Mouse (Mus musculus) adipocyte (in vitro differentiated cells): ENCODE measurements around the gene Serpine2.
A peak's percentile ranks its signal among the peaks of the same experiment; 100 is the strongest.

ENCODE experiments used
- DNase-seq: peaks from one replicate; pipeline ENCODE4 v3.0.0-alpha.2; 2016; ENCODE audit warnings: low spot score

Serpine2 gene

GRCm38 (mm10) chr1:79861130-79861942, at the start of gene Serpine2:
TSS of gene Serpine2 (minus strand) at chr1:79861180.
- DNase-seq = peak; percentile 3

GRCm38 (mm10) chr1:79907811-79908210, 46.8 kb upstream of the Serpine2 start:
- DNase-seq = no peak

- DNase-seq = no peak
Observed at GRCm38 (mm10) chr1:79905241-79905640, 44.3 kb upstream of the Serpine2 start.

- no peak for DNase-seq
Observed at GRCm38 (mm10) chr1:79902901-79903300, 41.9 kb upstream of the Serpine2 start.

DNA sequence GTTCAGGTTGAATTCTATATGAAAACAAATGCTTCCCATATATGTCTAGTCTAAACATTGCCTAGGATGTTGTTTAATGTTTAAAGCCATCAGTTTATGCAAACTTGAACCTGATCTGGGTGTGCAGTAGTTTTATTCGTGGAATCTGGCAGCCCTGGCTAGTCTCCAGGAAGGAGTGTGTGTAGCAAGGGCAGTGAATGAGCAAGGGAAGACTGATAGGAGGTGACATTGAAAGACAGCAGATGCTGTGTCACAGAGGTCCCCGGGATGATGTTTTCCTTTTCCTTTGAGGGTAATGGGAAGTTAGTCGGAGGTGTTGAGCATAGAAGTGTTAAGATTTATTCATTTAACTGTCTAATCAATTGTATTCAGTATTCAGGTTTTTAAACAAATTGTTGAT, 21.7 kb upstream of the Serpine2 start:
- no peak for DNase-seq

DNA sequence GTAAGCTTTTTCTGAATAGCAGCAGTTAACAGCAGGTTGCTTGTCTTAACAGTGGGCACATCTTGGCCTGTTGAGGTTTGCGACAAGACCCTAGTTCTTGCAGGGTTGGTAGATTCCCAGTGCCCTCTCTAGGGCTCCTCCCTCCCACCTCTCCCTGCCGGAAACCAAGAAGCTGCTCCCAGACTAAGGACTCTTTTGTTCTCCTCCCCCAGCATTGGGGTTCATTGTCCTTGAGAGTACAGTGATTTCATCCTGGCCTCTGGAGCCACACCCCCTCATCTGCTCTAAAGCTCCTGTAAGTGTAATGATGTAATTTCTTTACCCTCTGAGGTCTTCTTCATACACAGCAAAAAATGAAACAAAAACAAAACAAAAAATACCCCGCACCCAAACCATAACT, 13.8 kb upstream of the Serpine2 start:
- DNase-seq = no peak

DNA sequence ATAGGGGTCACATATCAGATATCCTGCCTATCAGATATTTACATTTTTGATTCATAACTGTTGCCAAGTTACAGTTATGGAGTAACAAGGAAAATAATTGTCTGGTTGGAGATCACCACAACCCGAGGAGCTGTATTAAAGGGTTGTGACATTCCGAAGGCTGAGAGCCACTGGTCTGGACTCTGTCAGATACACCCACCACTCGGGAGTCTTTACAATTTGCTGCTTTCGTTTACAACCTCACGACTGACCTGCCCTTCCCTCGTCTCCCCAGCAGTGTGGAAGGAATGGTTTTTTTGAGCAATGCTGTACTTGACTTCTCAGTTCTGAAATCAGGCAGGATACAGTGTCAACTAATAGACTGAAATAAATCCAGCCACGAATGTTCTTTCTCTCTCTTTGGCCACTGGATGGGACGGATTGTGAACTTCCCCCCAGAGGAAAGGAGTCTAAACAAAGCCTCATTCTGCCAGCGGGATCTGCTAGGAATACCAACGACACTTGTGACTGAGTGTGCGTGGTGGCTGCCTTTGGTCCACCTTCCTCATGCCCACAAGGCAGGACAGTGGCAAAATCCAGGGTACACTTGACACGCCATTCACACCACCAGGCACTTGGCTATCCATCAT, 455 bp downstream of the Serpine2 start:
- DNase-seq = no peak

DNA sequence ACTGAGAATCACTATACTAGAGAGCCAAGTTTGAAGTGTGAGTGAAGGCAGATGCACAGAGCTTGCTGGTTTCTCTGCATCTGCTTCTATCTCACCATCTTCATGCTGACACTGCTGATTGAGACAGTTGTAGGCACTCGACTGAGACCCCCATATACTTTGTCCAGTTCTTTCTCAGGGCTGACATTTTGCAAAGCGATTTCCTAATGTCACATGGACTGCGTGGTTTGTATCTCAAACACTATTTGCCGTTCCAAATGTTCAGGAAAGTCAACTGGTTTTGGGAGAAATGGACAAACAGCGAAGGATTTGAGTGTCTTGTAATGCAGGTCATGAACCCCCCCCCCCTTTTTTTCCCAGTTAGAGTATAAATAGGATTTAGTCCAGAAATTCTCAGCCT, 1.0 kb downstream of the Serpine2 start:
- DNase-seq = no peak

GRCm38 (mm10) chr1:79859026-79859425, 2.0 kb downstream of the Serpine2 start:
- no peak for DNase-seq

- DNase-seq = no peak
Observed at GRCm38 (mm10) chr1:79858389-79858994, 2.5 kb downstream of the Serpine2 start.

DNA sequence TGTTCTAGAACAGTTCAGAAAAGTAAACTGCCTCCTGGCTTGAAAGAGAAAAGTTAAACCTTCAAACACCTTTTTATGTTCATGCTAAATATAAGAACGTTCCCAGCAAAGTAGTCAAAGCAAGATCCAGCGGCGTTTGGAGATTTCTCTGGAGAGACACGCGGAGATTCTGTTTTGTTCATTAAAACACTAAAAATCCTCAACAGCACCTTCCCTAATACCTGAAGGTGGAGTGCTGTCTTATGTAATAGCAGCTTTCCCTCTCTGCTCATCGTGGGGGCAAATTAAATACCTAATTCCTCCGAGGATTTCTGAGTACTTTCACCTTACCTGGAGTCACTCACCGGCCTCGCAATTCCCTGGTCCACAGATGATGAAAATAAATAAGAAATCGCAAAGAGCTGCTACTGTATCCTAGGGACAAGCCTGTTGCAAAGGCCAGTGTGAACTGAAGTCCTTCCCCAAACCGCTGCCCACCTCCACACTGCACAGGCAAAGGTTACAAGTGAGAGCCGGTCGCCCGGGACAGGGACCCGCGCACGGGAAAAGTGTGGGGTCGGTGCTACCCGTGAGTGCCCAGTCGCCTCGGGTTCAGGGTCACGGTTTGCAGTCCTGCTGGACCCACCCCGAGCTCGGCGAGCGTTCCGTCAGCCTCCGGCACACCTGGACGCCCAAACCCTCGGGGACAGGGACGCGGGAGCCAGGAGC, 3.1 kb downstream of the Serpine2 start:
- no peak for DNase-seq

DNA sequence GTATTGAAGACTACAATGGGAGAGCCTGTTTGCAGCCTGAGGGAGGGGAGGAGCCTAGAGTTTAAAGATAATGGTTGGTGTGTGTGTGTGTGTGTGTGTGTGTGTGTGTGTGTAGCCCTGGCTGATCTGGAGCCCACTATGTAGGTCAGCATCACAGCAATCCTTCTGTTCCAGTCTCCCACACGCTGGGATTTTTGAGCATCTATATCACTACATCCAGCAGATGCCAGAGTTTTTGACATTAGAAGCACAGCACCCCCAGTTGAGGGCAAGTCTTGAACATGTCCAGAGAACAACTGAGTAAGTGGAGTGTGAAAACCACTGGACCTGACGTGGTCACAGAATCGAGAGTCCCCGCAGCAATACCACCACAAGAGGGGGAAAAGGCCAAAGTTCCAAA, 4.2 kb downstream of the Serpine2 start:
- DNase-seq = no peak

GRCm38 (mm10) chr1:79853527-79853926, 7.5 kb downstream of the Serpine2 start:
- DNase-seq = no peak

- no peak for DNase-seq
Observed at GRCm38 (mm10) chr1:79850341-79850740, 10.6 kb downstream of the Serpine2 start.

- no peak for DNase-seq
Observed at GRCm38 (mm10) chr1:79848663-79849062, 12.3 kb downstream of the Serpine2 start.

- no peak for DNase-seq
Observed at GRCm38 (mm10) chr1:79846891-79847290, 14.1 kb downstream of the Serpine2 start.

DNA sequence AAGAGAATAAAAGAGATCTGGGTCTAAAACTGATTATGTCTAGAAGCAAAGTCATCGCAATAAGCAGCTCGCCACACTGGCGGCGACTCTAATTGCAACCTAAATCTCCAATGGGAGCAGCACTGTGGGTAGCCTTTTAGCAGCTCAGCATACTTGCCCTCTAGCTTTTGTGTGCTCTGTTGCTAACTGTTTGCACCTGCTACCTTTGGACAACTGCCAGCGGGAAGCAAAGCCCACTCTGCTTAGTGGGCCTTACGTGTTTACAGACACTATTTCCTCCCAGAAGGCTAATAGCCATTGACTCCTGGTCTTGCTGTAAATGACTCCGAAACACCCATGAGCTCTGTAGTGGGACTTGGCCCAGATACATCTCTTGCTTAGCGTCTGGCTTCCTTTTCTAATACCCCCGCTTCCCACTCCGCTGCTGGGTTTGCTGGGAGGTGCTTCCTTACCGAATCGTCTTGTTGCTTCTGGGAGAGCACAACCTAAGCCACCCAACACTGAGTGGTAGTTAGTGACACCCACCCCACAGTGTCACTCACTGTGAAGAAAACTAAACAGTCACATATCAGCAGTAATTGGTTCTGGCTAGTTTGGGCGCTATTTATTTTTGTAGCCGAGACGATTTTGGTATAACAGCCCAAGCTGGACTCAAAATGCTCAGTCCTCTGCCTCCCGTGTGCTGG, 28.1 kb downstream of the Serpine2 start:
- DNase-seq = no peak

- DNase-seq = no peak
Observed at GRCm38 (mm10) chr1:79823951-79824633, 36.9 kb downstream of the Serpine2 start.

DNA sequence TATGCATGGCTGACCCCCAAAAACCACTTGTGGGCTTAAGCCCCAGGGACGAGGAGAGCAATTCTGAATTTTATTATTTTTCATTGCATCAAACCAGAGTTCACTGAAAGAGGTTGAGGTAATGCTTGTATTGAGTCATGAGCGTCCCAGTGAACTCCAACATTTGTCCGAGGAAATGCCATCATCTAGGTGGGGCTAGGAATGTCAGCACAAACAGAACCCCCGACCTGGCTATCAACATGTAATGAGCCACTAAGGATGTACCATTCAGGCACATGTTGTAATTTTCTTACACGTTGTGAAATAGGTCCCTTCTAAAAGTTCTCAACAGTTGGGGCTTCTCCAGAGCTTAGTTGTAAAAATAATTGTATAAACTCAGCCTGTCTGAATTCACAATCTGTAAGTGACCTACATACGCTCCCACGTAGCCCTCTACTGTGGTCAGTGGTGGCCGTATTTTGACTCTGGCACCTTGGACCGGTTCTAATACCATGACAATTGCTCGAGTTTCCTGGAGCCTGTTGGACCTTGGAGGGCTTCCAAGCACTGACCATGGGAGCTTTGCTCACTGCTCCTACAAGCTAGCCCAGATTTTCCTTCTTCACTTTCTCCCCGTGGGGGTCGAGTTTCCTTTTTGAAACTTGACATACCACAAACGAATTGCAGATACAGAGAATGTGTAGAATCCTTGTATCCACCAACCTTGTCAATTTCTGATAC, 38.0 kb downstream of the Serpine2 start:
- DNase-seq = peak; percentile 58

- DNase-seq = no peak
Observed at GRCm38 (mm10) chr1:79819296-79819879, 41.6 kb downstream of the Serpine2 start.
